Mouse (Mus musculus): ENCODE data around the gene Rps18. TPM values are rescaled to one million over a fixed set of nuclear protein-coding genes. Genes with fewer than 3 reads are reported as not detected.

Gene Rps18
- polyA plus RNA-seq, 1 experiment = 517 TPM

GRCm38 (mm10) chr17:33979512-33980050 is 23.8 kb upstream of the Rps18 start:
- Histone ChIP-seq H3K79me2 (ENCODE audit: control insufficient read depth, insufficient read depth) (no peaks in the 10 kb centered on the region), H3ac (ENCODE audit: control insufficient read depth, insufficient read length, low read depth) (no peak overlapping the region), H3K27me3 (ENCODE audit: control insufficient read depth, insufficient read depth, insufficient read length) (peaks cover 20% of the 10 kb centered on the region), H3K79me3 (ENCODE audit: low read depth) (no peaks in the 10 kb centered on the region), H3K4me3 (ENCODE audit: insufficient read depth, poor library complexity, severe bottlenecking) (no peak overlapping the region), H3K36me3 (ENCODE audit: control insufficient read depth, insufficient read depth) (no peaks in the 10 kb centered on the region)
- no peak for TF ChIP-seq FOSL1 (IDR thresholded peaks at IDR 0.05; ENCODE audit: insufficient read depth, low read length, poor library complexity, severe bottlenecking)
- TF ChIP-seq CTCF (IDR thresholded peaks at IDR 0.05; ENCODE audit: control insufficient read depth, insufficient read depth, insufficient read length) = no peak
- TF ChIP-seq MAX (IDR thresholded peaks at IDR 0.05) = no peak
- no peak for TF ChIP-seq CEBPB (IDR thresholded peaks at IDR 0.05; ENCODE audit: low read depth)
- no peak for TF ChIP-seq USF1 (IDR thresholded peaks at IDR 0.05; ENCODE audit: low read depth)
- no peak for TF ChIP-seq MYOG (IDR thresholded peaks at IDR 0.05; ENCODE audit: control insufficient read depth, extremely low read depth, insufficient read length)
- TF ChIP-seq MYOD1 (IDR thresholded peaks at IDR 0.05; ENCODE audit: control insufficient read depth, insufficient read length, low read depth) = no peak

- Histone ChIP-seq H3K79me3 (ENCODE audit: low read depth) (no peaks in the 10 kb centered on the region), H3K36me3 (ENCODE audit: control insufficient read depth, insufficient read depth) (no peaks in the 10 kb centered on the region), H3ac (ENCODE audit: control insufficient read depth, insufficient read length, low read depth) (no peak overlapping the region), H3K79me2 (ENCODE audit: control insufficient read depth, insufficient read depth) (no peaks in the 10 kb centered on the region), H3K4me3 (ENCODE audit: insufficient read depth, poor library complexity, severe bottlenecking) (no peak overlapping the region), H3K27me3 (ENCODE audit: control insufficient read depth, insufficient read depth, insufficient read length) (peaks cover 24% of the 10 kb centered on the region)
- TF ChIP-seq CEBPB (IDR thresholded peaks at IDR 0.05; ENCODE audit: low read depth) (no peak), MYOD1 (IDR thresholded peaks at IDR 0.05; ENCODE audit: control insufficient read depth, insufficient read length, low read depth) (no peak), CTCF (IDR thresholded peaks at IDR 0.05; ENCODE audit: control insufficient read depth, insufficient read depth, insufficient read length) (no peak), MAX (IDR thresholded peaks at IDR 0.05) (no peak)
Observed at GRCm38 (mm10) chr17:33978631-33979031, 22.8 kb upstream of the Rps18 start.

DNA sequence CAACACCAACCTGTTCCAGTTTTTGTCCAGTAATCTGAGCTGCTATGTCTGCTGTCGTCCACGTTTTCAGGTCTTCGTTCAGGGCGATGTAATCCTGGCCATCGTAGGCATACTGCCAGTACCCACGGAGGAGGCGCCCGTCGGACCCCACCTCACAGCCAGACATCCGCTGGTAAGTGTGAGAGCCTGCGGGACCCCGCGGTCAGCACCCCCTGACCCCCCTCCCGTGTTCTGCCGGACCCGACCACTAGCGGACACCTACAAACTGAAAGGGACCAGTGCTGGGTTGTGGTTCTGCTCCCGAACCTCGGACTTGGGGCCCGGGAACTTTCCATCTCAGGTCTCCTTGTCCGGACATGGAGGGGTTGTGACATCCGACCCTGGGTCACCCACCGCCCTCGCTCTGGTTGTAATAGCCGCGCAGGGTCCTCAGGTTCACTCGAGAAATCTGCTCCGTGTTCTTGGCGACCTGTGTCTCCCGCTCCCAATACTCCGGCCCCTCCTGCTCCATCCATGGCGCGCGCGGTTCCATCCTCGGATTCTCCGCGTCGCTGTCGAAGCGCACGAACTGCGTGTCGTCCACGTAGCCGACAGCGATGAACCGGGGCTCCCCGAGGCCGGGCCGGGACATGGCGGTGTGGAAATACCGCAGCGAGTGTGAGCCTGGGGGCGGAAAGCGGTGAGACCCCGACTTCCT is 22.2 kb upstream of the Rps18 start:
- no peak for TF ChIP-seq MYOD1 (IDR thresholded peaks at IDR 0.05; ENCODE audit: control insufficient read depth, insufficient read length, low read depth)
- no peak for TF ChIP-seq FOSL1 (IDR thresholded peaks at IDR 0.05; ENCODE audit: insufficient read depth, low read length, poor library complexity, severe bottlenecking)
- no peak for TF ChIP-seq MYOG (IDR thresholded peaks at IDR 0.05; ENCODE audit: control insufficient read depth, extremely low read depth, insufficient read length)
- TF ChIP-seq CTCF (IDR thresholded peaks at IDR 0.05; ENCODE audit: control insufficient read depth, insufficient read depth, insufficient read length) = no peak
- no peak for TF ChIP-seq USF1 (IDR thresholded peaks at IDR 0.05; ENCODE audit: low read depth)
- no peak for TF ChIP-seq CEBPB (IDR thresholded peaks at IDR 0.05; ENCODE audit: low read depth)
- TF ChIP-seq MAX (IDR thresholded peaks at IDR 0.05) = no peak

GRCm38 (mm10) chr17:33973572-33973971 is 17.8 kb upstream of the Rps18 start:
- Histone ChIP-seq H3K79me2 (ENCODE audit: control insufficient read depth, insufficient read depth) (no peaks in the 10 kb centered on the region), H3ac (ENCODE audit: control insufficient read depth, insufficient read length, low read depth) (no peak overlapping the region), H3K4me3 (ENCODE audit: insufficient read depth, poor library complexity, severe bottlenecking) (no peak overlapping the region), H3K27me3 (ENCODE audit: control insufficient read depth, insufficient read depth, insufficient read length) (peaks cover 18% of the 10 kb centered on the region), H3K79me3 (ENCODE audit: low read depth) (no peaks in the 10 kb centered on the region), H3K36me3 (ENCODE audit: control insufficient read depth, insufficient read depth) (no peaks in the 10 kb centered on the region)
- TF ChIP-seq MYOD1 (IDR thresholded peaks at IDR 0.05; ENCODE audit: control insufficient read depth, insufficient read length, low read depth) = no peak
- TF ChIP-seq USF1 (IDR thresholded peaks at IDR 0.05; ENCODE audit: low read depth) = no peak
- no peak for TF ChIP-seq CTCF (IDR thresholded peaks at IDR 0.05; ENCODE audit: control insufficient read depth, insufficient read depth, insufficient read length)
- no peak for TF ChIP-seq CEBPB (IDR thresholded peaks at IDR 0.05; ENCODE audit: low read depth)
- no peak for TF ChIP-seq FOSL1 (IDR thresholded peaks at IDR 0.05; ENCODE audit: insufficient read depth, low read length, poor library complexity, severe bottlenecking)
- no peak for TF ChIP-seq MYOG (IDR thresholded peaks at IDR 0.05; ENCODE audit: control insufficient read depth, extremely low read depth, insufficient read length)
- no peak for TF ChIP-seq MAX (IDR thresholded peaks at IDR 0.05)

More for the DNA sequence above, 22.2 kb upstream of the Rps18 start:
- no peaks in the 10 kb centered on the region for H3K79me2 ChIP-seq (ENCODE audit: control insufficient read depth, insufficient read depth)
- H3ac ChIP-seq (ENCODE audit: control insufficient read depth, insufficient read length, low read depth) = no peak overlapping the region
- no peak overlapping the region for H3K4me3 ChIP-seq (ENCODE audit: insufficient read depth, poor library complexity, severe bottlenecking)
- no peaks in the 10 kb centered on the region for H3K36me3 ChIP-seq (ENCODE audit: control insufficient read depth, insufficient read depth)
- peaks cover 24% of the 10 kb centered on the region for H3K27me3 ChIP-seq (ENCODE audit: control insufficient read depth, insufficient read depth, insufficient read length)
- no peaks in the 10 kb centered on the region for H3K79me3 ChIP-seq (ENCODE audit: low read depth)

DNA sequence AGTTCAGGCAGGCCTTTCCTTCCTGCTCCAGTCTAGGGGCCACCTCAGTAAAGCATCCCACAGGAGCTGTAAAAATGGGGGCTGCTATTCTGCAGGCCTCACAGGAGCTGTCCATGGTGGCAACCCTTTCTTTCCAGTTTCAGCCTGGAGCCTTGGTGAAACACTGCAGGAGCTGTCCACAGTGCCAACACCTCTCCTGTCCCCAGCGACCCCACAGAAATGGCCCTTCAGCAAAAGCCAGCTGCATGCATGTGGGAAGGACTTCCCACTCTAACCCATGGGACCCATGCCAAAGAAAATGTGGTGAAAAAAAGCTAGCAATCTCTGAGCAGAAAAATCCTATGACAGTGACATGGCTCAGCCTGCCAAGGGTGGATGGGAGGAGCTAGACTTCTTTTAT is 16.9 kb upstream of the Rps18 start:
- no peak overlapping the region for H3K4me3 ChIP-seq (ENCODE audit: insufficient read depth, poor library complexity, severe bottlenecking)
- peaks cover 10% of the 10 kb centered on the region for H3K27me3 ChIP-seq (ENCODE audit: control insufficient read depth, insufficient read depth, insufficient read length)
- no peaks in the 10 kb centered on the region for H3K79me3 ChIP-seq (ENCODE audit: low read depth)
- H3K36me3 ChIP-seq (ENCODE audit: control insufficient read depth, insufficient read depth) = no peaks in the 10 kb centered on the region
- TF ChIP-seq CTCF (IDR thresholded peaks at IDR 0.05; ENCODE audit: control insufficient read depth, insufficient read depth, insufficient read length) (no peak), MYOD1 (IDR thresholded peaks at IDR 0.05; ENCODE audit: control insufficient read depth, insufficient read length, low read depth) (no peak), USF1 (IDR thresholded peaks at IDR 0.05; ENCODE audit: low read depth) (no peak), CEBPB (IDR thresholded peaks at IDR 0.05; ENCODE audit: low read depth) (no peak), MYOG (IDR thresholded peaks at IDR 0.05; ENCODE audit: control insufficient read depth, extremely low read depth, insufficient read length) (no peak), FOSL1 (IDR thresholded peaks at IDR 0.05; ENCODE audit: insufficient read depth, low read length, poor library complexity, severe bottlenecking) (no peak), MAX (IDR thresholded peaks at IDR 0.05) (no peak)
- H3K79me2 ChIP-seq (ENCODE audit: control insufficient read depth, insufficient read depth) = no peaks in the 10 kb centered on the region
- H3ac ChIP-seq (ENCODE audit: control insufficient read depth, insufficient read length, low read depth) = no peak overlapping the region

Data from C2C12 (cell line).